In genomic region chr12:13053746-13054145, GRCm38 (mm10) we compare ENCODE assay signal across 36 mouse cellular contexts.
DNase-seq lines count a peak whose midpoint lies in the region; ATAC-seq and TF ChIP-seq lines count a peak whose summit lies in the region.
"Had no signal": no experiment of that assay in that cellular context is flagged by ENCODE, and none has a peak within 500 bp of the region (broad histone marks: within the 10 kb centered on the region; RNA-seq: fewer than 3 reads in every experiment).

No protein-coding gene starts in this region.

- no peaks in the 10 kb centered on the region for H3K27me3 ChIP-seq in midbrain, postnatal 0 days (ENCODE audit: insufficient read depth, low read length)
- H3K27me3 ChIP-seq: CH12.LX; embryonic facial prominence, embryonic 15.5 days; heart, embryonic 13.5 days; hindbrain, embryonic 15.5 days; liver, embryonic 15.5 days; midbrain, embryonic 15.5 days; neural tube, embryonic 12.5 days had no signal

- H3K4me2 ChIP-seq in midbrain, postnatal 0 days (ENCODE audit: low read depth, low read length, poor library complexity, severe bottlenecking), result no peak overlapping the region
- H3K4me2 ChIP-seq: embryonic facial prominence, embryonic 15.5 days; forebrain, embryonic 13.5 days; heart, embryonic 13.5 days; hindbrain, embryonic 15.5 days; limb, embryonic 12.5 days; liver, embryonic 15.5 days; lung, embryonic 14.5 days; midbrain, embryonic 15.5 days; neural tube, embryonic 12.5 days had no signal

- no peak for TF ChIP-seq CTCF in left cerebral cortex, adult 2 months (IDR thresholded peaks at IDR 0.05)
- TF ChIP-seq CTCF in midbrain, postnatal 0 days (IDR thresholded peaks at IDR 0.05), result no peak

- no peak for DNase-seq in frontal cortex, postnatal 14 days (ENCODE audit: low spot score in 2 of 2)
- peak in 1 of 2 experiments; percentile 31 for DNase-seq in left cerebral cortex, adult 2 months (ENCODE audit: extremely low spot score in 1 of 2, low spot score in 2 of 2)
- DNase-seq in left cerebral cortex, adult 9 months (ENCODE audit: low spot score in 2 of 2), result no peak
- DNase-seq in right cerebral cortex, adult 2 months (ENCODE audit: low spot score in 2 of 2), result peak; percentile 52 to 53
- DNase-seq in right cerebral cortex, postnatal 4 days, result no peak
- DNase-seq in midbrain, postnatal 0 days (ENCODE audit: low spot score), result no peak
- DNase-seq: adrenal gland, adult 2 months; adrenal gland, postnatal 36 days; cerebellum, adult 2 months; cerebellum, postnatal 14 days; gastrocnemius, postnatal 36 days; heart, adult 18-20 months; heart, postnatal 10 days; kidney, adult 18-20 months; lung, embryonic 14.5 days; lung, postnatal 14 days; thymus, adult 2 months; thymus, postnatal 36 days had no signal

- WGBS in midbrain, postnatal 0 days, result 85% methylated on average over 5 of the region's 5 CpGs

- ATAC-seq in frontal cortex, adult (ENCODE audit: low TSS enrichment), result peak; percentile 45
- no peak for ATAC-seq in midbrain, postnatal 0 days (ENCODE audit: low FRiP score)
- no peak for ATAC-seq in erythroid progenitor cell, adult 5-6 weeks (replicated peaks; ENCODE audit: low FRiP score, poor library complexity, severe bottlenecking)
- ATAC-seq: activated CD4-positive, CD25-positive, alpha-beta regulatory T cell, adult 4 months; forebrain, embryonic 13.5 days; inflammation-experienced regulatory T-cells, adult 6 months; midbrain, embryonic 15.5 days had no signal

- 0 out of 2 replicates have a peak overlapping the region, but pooled peaks have one; percentile 40 for H3K27ac ChIP-seq in left cerebral cortex, adult 2 months
- no peak overlapping the region for H3K27ac ChIP-seq in midbrain, postnatal 0 days (ENCODE audit: low read depth, low read length)
- H3K27ac ChIP-seq: embryonic facial prominence, embryonic 15.5 days; forebrain, embryonic 13.5 days; gastrocnemius, adult 2 months; heart, embryonic 13.5 days; hindbrain, embryonic 10.5 days; hindbrain, embryonic 15.5 days; liver, embryonic 15.5 days; midbrain, embryonic 10.5 days; midbrain, embryonic 15.5 days; neural tube, embryonic 12.5 days; stomach, postnatal 0 days had no signal

- H3K4me3 ChIP-seq in left cerebral cortex, adult 2 months, result no peak overlapping the region
- H3K4me3 ChIP-seq in midbrain, postnatal 0 days (ENCODE audit: low read depth, low read length), result no peak overlapping the region
- H3K4me3 ChIP-seq: embryonic facial prominence, embryonic 15.5 days; forebrain, embryonic 13.5 days; gastrocnemius, adult 2 months; heart, embryonic 13.5 days; hindbrain, embryonic 10.5 days; hindbrain, embryonic 15.5 days; limb, embryonic 12.5 days; liver, embryonic 15.5 days; midbrain, embryonic 10.5 days; midbrain, embryonic 15.5 days; myocyte; neural tube, embryonic 12.5 days had no signal

- no peaks in the 10 kb centered on the region for H3K36me3 ChIP-seq in midbrain, postnatal 0 days (ENCODE audit: insufficient read depth, low read length)
- H3K36me3 ChIP-seq: embryonic facial prominence, embryonic 15.5 days; heart, embryonic 13.5 days; hindbrain, embryonic 10.5 days; hindbrain, embryonic 15.5 days; limb, embryonic 12.5 days; liver, embryonic 15.5 days; midbrain, embryonic 10.5 days; midbrain, embryonic 15.5 days; neural tube, embryonic 12.5 days had no signal

- H3K4me1 ChIP-seq in midbrain, postnatal 0 days (ENCODE audit: insufficient read depth, low read length), result peaks cover 7% of the 10 kb centered on the region; the same call in 1 of the 2 replicates
- H3K4me1 ChIP-seq: liver, embryonic 15.5 days had no signal

- no peak overlapping the region for H3K9ac ChIP-seq in midbrain, postnatal 0 days (replicated peaks; ENCODE audit: low read length, poor library complexity, severe bottlenecking)
- H3K9ac ChIP-seq: embryonic facial prominence, embryonic 15.5 days; forebrain, embryonic 13.5 days; heart, embryonic 13.5 days; hindbrain, embryonic 15.5 days; limb, embryonic 12.5 days; liver, embryonic 15.5 days; lung, embryonic 14.5 days; midbrain, embryonic 15.5 days; neural tube, embryonic 12.5 days had no signal

- H3K9me3 ChIP-seq in midbrain, postnatal 0 days (ENCODE audit: low read length), result no peaks in the 10 kb centered on the region
- H3K9me3 ChIP-seq: embryonic facial prominence, embryonic 15.5 days; forebrain, embryonic 13.5 days; heart, embryonic 13.5 days; hindbrain, embryonic 10.5 days; hindbrain, embryonic 15.5 days; limb, embryonic 12.5 days; liver, embryonic 15.5 days; midbrain, embryonic 10.5 days; midbrain, embryonic 15.5 days; neural tube, embryonic 12.5 days had no signal

- intact Hi-C loops in left cerebral cortex, adult 2 months (cut with DNase I), result loop anchor here (2.0 kb wide), 1 partner anchor 159 kb away; no protein-coding TSS in a partner anchor

Comparison
In these comparisons a context has a peak if more than half of its experiments do, and no peak if none do; other contexts are left out.
1. DNase-seq: peak in right cerebral cortex, adult 2 months (2 of 2); none in frontal cortex, postnatal 14 days (0 of 2), left cerebral cortex, adult 9 months (0 of 2), right cerebral cortex, postnatal 4 days (single experiment) and midbrain, postnatal 0 days (single experiment).